Mouse (Mus musculus) lung, adult 2 months (tissue): ENCODE data around the gene Gal3st2.
"Not testable (repeated sequence)": the region's sequence is repeated elsewhere in the genome, so short reads cannot be mapped to it uniquely, and the experiment has no call there.

Experiments used
- CTCF ChIP-seq: fragments of 200-500 bp; IDR thresholded peaks from 2 replicates; pipeline ENCODE4 v1.5.1; 2011; ENCODE audit warnings: mild to moderate bottlenecking, low read length, control low read depth; ENCODE audit not compliant: insufficient read depth
- POLR2A ChIP-seq: fragments of 200-500 bp; IDR thresholded peaks from 2 replicates; pipeline ENCODE4 v1.6.1; 2011; ENCODE audit warnings: low read depth, mild to moderate bottlenecking, control low read depth, low read length, borderline replicate concordance; ENCODE audit errors: extremely low read depth

GRCm38 (mm10) chr1:93901291-93901690 is 40.2 kb downstream of the Gal3st2 start:
- TF ChIP-seq CTCF, POLR2A: not testable (repeated sequence)
